Mouse (Mus musculus) frontal cortex, adult (tissue): ENCODE data around the gene BC048562.

Experiments
- ATAC-seq: cut with Nextera tagmentation; 2 replicates; pipeline ENCODE4 v1.9.2; 2017; ENCODE audit warnings: mild to moderate bottlenecking, moderate library complexity, mixed read lengths; ENCODE audit not compliant: low TSS enrichment

BC048562 gene

DNA sequence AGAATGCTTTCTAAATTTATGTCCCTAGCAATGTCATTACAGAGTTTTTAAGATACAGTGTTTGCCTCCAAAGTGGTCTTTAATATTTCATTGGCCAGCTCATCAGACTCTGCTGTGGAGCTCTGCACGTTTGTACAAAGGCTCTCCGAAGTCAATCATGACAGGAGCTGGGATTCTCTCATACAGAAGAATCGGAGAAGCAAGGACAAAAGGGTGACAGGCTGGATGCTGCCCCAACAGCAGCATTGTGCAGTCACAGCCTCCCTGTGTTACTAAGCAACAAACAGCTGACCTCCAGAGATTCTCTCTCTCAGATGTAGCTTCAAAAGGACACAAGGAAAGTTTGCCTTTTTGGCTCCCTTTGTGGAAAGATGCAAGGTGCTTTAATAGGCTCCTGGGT is at the start of gene BC048562:
Gene BC048562 (plus strand): TSS at position 301 of the 400 bp plus-strand sequence.
- ATAC-seq: no peak

- no peak for ATAC-seq
Observed at GRCm38 (mm10) chr9:108386816-108387215, 49.5 kb upstream of the BC048562 start.

GRCm38 (mm10) chr9:108388601-108389000 is 47.7 kb upstream of the BC048562 start:
- ATAC-seq: no peak

DNA sequence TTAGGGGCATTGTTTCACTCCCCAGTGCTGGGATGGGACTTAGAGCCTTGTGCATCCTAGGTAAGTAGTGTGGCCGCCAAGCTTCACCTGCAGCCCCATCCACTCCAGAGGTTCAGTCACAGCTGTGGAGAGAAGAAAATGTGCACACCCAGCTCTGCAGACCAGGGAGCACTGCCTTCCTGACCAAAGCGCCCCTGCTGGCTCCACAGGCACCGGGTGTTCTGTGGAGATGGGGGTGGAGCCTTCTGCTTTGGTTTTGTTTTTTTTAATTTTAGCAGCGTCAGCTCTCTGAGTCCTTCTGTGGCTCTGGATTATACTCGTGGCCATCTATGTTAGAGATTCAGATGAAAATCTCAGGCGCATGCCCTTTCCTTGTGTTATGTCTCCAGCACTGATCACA is 47.1 kb upstream of the BC048562 start:
- peak; percentile 72; the same call in 1 of the 2 replicates for ATAC-seq

GRCm38 (mm10) chr9:108392676-108393075 is 43.6 kb upstream of the BC048562 start, which contains the start of gene 1700102P08Rik:
TSS of gene 1700102P08Rik (plus strand) at chr9:108392805.
- ATAC-seq: no peak

DNA sequence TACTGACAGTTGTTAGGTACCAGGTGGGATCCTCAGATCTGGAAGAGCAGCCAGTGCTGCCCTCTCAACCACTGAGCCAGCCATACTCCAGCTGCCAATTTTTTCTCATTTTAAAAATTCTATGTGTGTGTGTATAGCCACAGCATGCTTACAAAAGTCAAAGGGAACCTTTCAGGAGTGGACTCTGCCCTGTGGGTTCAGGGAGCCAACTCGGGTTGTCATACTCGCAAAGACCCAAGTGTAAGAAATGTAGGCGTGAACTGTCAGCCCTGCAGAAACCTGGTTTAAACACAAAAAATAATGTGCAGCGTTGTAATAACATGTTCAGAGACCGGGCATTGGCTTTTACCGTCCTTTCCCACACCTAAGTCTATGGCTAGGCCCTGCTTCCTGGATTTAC is 42.1 kb upstream of the BC048562 start:
- no peak for ATAC-seq

DNA sequence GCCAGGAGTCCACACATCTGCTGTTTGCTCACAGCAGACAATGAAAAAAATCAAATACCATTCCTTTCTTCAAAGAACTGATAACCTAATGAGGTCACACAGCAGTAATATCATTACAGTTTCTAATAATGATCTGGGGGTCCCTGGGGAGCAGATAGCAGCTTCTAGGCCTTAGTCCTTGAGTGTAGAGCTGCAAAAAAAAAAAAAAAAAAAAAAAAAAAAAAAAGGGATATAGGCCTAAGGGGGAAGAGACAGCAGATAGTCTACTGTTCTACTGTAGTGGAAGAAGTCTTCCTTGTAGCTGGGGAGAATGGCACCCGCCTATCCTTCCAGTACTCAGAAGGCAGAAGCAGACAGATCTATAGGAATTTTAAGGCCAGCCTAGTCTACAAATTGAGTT is 40.9 kb upstream of the BC048562 start:
- ATAC-seq: no peak

DNA sequence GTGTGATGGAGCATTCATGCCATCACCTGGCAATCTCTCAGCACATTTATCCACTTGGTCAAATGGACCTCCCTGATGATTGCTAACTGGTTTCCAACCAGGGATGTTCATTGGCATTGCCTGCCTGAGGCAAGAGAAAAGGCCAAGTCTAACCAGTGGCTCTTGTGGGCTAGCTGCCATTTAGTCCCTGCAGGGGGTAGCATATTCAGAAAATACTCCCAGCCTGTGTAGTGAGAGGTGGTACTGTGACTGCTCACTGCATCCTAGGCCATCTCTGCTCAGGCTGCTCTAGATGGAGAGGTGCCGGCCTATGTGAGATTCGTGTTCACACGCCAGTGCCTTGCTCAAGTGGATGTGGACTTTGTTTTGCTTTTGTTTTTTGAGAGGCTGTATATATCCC is 38.0 kb upstream of the BC048562 start:
- no peak for ATAC-seq

DNA sequence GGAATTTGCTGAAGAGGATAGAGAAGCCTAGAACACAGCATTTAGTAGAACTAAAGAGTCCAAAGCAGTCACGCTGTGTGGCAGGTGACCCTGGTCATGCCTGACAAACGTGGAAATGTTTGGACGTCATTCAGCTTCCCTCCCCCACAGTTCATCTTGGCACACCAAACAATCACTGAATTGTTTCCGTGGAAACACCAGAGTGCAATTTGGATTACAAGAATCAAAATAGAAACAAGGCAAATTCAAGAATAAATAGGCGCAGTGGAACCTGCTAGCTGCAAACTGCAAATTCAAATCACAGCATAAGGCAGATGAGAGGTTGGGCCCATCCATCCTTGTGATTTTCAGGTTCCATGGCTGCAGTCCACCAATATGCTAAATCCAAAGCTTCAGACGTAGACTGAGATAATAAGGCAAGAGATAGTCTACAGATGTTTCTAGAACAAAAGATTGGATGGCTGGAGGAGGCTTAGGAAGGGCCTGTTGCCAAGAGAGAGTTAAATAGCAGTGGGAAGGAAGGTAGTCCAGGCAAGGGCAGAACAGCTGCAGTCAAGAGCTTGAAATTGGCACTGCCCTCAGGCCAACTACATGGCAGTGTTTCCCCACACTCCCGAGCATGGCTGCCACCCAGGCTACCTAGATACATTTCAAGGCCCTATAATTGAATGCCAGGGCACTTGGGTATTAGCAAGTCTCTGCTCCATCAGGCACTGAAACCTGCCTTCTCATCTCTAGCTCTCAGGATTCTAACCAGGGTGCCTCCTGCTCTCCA is 34.9 kb upstream of the BC048562 start:
- peak; percentile 45; the same call in 1 of the 2 replicates for ATAC-seq

- ATAC-seq: peak; percentile 78
Observed at GRCm38 (mm10) chr9:108403081-108403480, 33.2 kb upstream of the BC048562 start.

GRCm38 (mm10) chr9:108404451-108404850 is 31.8 kb upstream of the BC048562 start:
- ATAC-seq: no peak

DNA sequence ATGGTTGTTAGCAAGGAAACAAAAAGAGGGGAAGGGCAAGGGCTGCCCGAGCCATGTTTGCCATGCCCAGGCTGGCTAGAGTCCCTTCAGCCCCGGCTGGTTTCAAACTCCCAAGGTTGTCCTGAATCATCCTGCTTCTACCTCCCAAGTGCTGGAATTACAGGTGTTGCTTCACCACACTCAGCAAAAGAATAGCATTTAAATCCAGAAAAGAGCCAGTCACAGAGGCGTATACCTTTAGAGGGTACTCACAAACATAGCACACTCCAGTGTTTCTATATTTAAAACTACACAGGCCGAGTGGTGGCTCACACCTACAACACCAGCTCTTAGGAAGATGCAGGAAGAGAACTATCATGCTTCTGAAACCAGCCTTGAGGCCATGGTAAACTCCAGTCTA is 26.7 kb upstream of the BC048562 start:
- ATAC-seq: no peak

- ATAC-seq: peak; percentile 100
Observed at GRCm38 (mm10) chr9:108411381-108411942, 24.8 kb upstream of the BC048562 start.

DNA sequence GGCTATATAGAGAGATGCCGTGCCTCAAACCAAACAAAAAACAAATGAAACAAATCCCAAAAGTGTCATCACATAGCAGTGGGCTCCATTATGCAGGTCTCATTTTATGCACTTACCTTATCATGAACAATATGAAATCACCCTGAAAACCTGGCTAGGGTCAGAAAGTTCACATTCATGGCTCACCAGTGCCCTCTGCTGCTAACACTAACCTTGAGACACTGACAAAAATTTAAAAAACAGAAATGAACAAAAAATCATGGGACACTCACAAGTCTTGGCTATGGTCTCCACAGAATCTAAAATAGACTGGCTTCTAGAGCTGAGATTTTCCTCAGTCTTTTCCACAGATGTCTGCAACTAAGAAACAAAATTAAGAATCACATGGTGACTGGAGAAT is 24.1 kb upstream of the BC048562 start:
- ATAC-seq: no peak

GRCm38 (mm10) chr9:108428384-108428783 is 7.9 kb upstream of the BC048562 start, which contains the start of gene Ccdc36:
TSS of gene Ccdc36 (minus strand) at chr9:108428484.
- ATAC-seq: no peak

GRCm38 (mm10) chr9:108431431-108432067 is 4.7 kb upstream of the BC048562 start:
- ATAC-seq: no peak

- no peak for ATAC-seq
Observed at GRCm38 (mm10) chr9:108439176-108439575, 2.9 kb downstream of the BC048562 start.

GRCm38 (mm10) chr9:108440485-108440884 is 4.2 kb downstream of the BC048562 start:
- ATAC-seq: peak; percentile 71

- peak; percentile 79 for ATAC-seq
Observed at GRCm38 (mm10) chr9:108441236-108441919, 5.1 kb downstream of the BC048562 start.

DNA sequence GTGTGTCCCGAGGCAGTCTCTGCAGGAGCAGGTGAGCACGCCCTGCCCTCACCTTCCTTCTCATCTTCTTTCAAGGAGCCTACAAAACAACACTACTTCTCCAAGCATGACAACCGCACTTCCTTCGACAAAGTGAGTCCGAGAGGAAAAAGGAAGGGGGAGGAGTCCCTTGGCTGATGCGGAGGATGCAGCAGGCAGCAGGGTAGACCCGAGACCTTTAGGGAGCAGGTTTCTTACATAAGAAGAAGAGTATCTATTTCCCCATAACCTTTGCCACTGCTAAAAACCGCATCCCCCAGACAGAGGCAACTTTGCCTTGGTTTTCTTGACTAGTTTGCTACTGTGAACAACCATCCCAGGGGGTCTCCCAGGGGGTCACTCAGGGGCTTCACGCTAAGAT is 8.8 kb downstream of the BC048562 start:
- no peak for ATAC-seq

DNA sequence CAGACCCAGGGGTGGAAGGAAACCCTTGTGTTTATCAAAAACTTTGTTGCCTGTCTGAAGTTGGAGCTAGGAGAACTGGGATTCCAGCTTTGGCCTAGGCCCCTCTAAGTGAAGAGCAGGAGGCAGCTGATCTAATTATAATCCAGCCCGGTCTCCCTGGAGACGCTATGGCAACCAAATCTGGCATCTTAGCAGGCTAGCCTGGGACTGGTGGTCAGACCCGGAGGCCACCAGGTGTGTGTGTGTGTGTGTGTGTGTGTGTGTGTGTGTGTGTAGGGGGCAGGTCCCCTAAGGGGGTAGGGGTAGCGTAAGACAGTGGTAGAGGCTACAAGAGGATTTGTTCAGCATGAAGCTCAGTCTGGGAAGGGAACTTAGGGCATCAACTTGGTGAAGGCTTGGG is 13.6 kb downstream of the BC048562 start:
- ATAC-seq: 0 out of 2 replicates have a peak, but pooled peaks have one; percentile 15
